Mouse (Mus musculus): ENCODE measurements around the gene Mcf2l.

- TF ChIP-seq CTCF (IDR thresholded peaks at IDR 0.05; ENCODE audit: extremely low read depth, insufficient read depth, low read length) (no peak), POLR2A (IDR thresholded peaks at IDR 0.05; ENCODE audit: extremely low read depth, insufficient read depth, low read length) (no peak)
These were observed 165.4 kb downstream of the Mcf2l start for GRCm38 (mm10) chr8:13039054-13039453.

Measured in cortical plate, adult 2 months (tissue).